In genomic region chr13:55329109-55329682, GRCm38 (mm10) we compare ENCODE assay signal across 8 mouse cellular contexts. TPM values are rescaled to one million over a fixed set of nuclear protein-coding genes. Genes with fewer than 3 reads are reported as not detected.
DNase-seq lines count a peak whose midpoint lies in the region; ATAC-seq and TF ChIP-seq lines count a peak whose summit lies in the region.

No protein-coding gene starts in this region.

- H3K4me1 ChIP-seq in kidney, embryonic 14.5 days (ENCODE audit: control insufficient read depth, insufficient read depth, low read length): peaks cover 20% of the 10 kb centered on the region
- peaks cover 0 to 30% of the 10 kb centered on the region in 2 experiments; a peak in 3 of 4 replicates for H3K4me1 ChIP-seq in ES-E14 (ENCODE audit: control insufficient read depth in 2 of 2, insufficient read depth in 2 of 2, low read length in 2 of 2, poor library complexity in 1 of 2)
- H3K4me1 ChIP-seq in embryonic facial prominence, embryonic 10.5 days: peaks cover 45% of the 10 kb centered on the region
- peaks cover 34% of the 10 kb centered on the region for H3K4me1 ChIP-seq in hindbrain, embryonic 12.5 days
- peaks cover 10% of the 10 kb centered on the region; the same call in 1 of the 2 replicates for H3K4me1 ChIP-seq in stomach, postnatal 0 days (replicated peaks; ENCODE audit: control insufficient read depth, insufficient read depth)

- DNase-seq in kidney, postnatal 14 days: no peak
- no peak for DNase-seq in ES-E14 (ENCODE audit: low read depth, low spot score)
- DNase-seq in embryonic facial prominence, embryonic 10.5 days (ENCODE audit: low spot score): no peak
- DNase-seq in lung, postnatal 4 days: peak; percentile 35 to 65
- DNase-seq in stomach, postnatal 0 days (ENCODE audit: low spot score): no peak
- DNase-seq in thymus, postnatal 36 days: no peak

- H3K27ac ChIP-seq in kidney, embryonic 14.5 days (ENCODE audit: low read depth, low read length): peak overlapping the region; percentile 90
- no peak overlapping the region for H3K27ac ChIP-seq in ES-E14 (ENCODE audit: insufficient read depth, low read depth, low read length, poor library complexity, severe bottlenecking)
- H3K27ac ChIP-seq in embryonic facial prominence, embryonic 10.5 days (replicated peaks): peak overlapping the region; percentile 95
- peak overlapping the region; percentile 89 for H3K27ac ChIP-seq in hindbrain, embryonic 12.5 days
- peak overlapping the region; percentile 35; the same call in 1 of the 2 replicates for H3K27ac ChIP-seq in stomach, postnatal 0 days (replicated peaks)

- no peak for TF ChIP-seq CTCF in stomach, postnatal 0 days (IDR thresholded peaks at IDR 0.05; ENCODE audit: low read depth)

- in situ Hi-C loops in ES-E14 (cut with MboI; ENCODE audit: low sequenced_read_pairs in 2 of 2, unreplicated experiment in 2 of 2): no loop called here

- no peaks in the 10 kb centered on the region for H3K9me3 ChIP-seq in kidney, embryonic 14.5 days (ENCODE audit: control insufficient read depth, low read length)
- H3K9me3 ChIP-seq in ES-E14 (ENCODE audit: control insufficient read depth, insufficient read depth, low read depth, low read length): no peaks in the 10 kb centered on the region
- no peaks in the 10 kb centered on the region for H3K9me3 ChIP-seq in embryonic facial prominence, embryonic 10.5 days
- no peaks in the 10 kb centered on the region for H3K9me3 ChIP-seq in hindbrain, embryonic 12.5 days (replicated peaks)
- no peaks in the 10 kb centered on the region for H3K9me3 ChIP-seq in stomach, postnatal 0 days (ENCODE audit: control insufficient read depth, low read length)

- peak overlapping the region; percentile 52 for H3K4me3 ChIP-seq in kidney, embryonic 14.5 days (ENCODE audit: low read length)
- peak overlapping the region; percentile 86 to 93 for H3K4me3 ChIP-seq in ES-E14 (ENCODE audit: insufficient read depth in 1 of 2, low read depth in 1 of 2, low read length in 2 of 2, poor library complexity in 1 of 2, severe bottlenecking in 1 of 2)
- H3K4me3 ChIP-seq in embryonic facial prominence, embryonic 10.5 days: peak overlapping the region; percentile 74
- H3K4me3 ChIP-seq in hindbrain, embryonic 12.5 days: peak overlapping the region; percentile 74
- peak overlapping the region; percentile 63 for H3K4me3 ChIP-seq in stomach, postnatal 0 days (ENCODE audit: low read depth, low read length)

- no peak for TF ChIP-seq EP300 in stomach, postnatal 0 days (optimal IDR thresholded peaks at IDR 0.05)

- H3K27me3 ChIP-seq in kidney, embryonic 14.5 days (ENCODE audit: control insufficient read depth, insufficient read depth, low read length): no peaks in the 10 kb centered on the region
- H3K27me3 ChIP-seq in embryonic facial prominence, embryonic 10.5 days (replicated peaks; ENCODE audit: low read depth, poor library complexity, severe bottlenecking): peaks cover 10% of the 10 kb centered on the region; the same call in 1 of the 2 replicates
- H3K27me3 ChIP-seq in hindbrain, embryonic 12.5 days: no peaks in the 10 kb centered on the region
- H3K27me3 ChIP-seq in stomach, postnatal 0 days (ENCODE audit: control insufficient read depth, insufficient read depth, low read length): no peaks in the 10 kb centered on the region

- H3K9ac ChIP-seq in kidney, embryonic 14.5 days (ENCODE audit: low read depth, low read length): peak overlapping the region; percentile 58
- H3K9ac ChIP-seq in ES-E14 (ENCODE audit: insufficient read depth, low read depth, low read length, poor library complexity, severe bottlenecking): peak overlapping the region; percentile 58; the same call in 1 of the 2 replicates
- H3K9ac ChIP-seq in hindbrain, embryonic 12.5 days: peak overlapping the region; percentile 74
- peak overlapping the region; percentile 65 for H3K9ac ChIP-seq in stomach, postnatal 0 days (ENCODE audit: low read length)

- WGBS in kidney, embryonic 14.5 days: under 1% methylated on average over 28 of the region's 29 CpGs
- under 1% methylated on average over 29 of the region's 29 CpGs for WGBS in embryonic facial prominence, embryonic 10.5 days
- under 1% methylated on average over 28 of the region's 29 CpGs for WGBS in hindbrain, embryonic 12.5 days
- WGBS in stomach, postnatal 0 days: under 1% methylated on average over 27 of the region's 29 CpGs

- peaks cover 18% of the 10 kb centered on the region for H3K36me3 ChIP-seq in kidney, embryonic 14.5 days (ENCODE audit: control insufficient read depth, insufficient read depth, low read length)
- peaks cover 10% of the 10 kb centered on the region for H3K36me3 ChIP-seq in ES-E14 (ENCODE audit: control insufficient read depth, insufficient read depth, low read length, poor library complexity, severe bottlenecking)
- H3K36me3 ChIP-seq in embryonic facial prominence, embryonic 10.5 days (replicated peaks): peaks cover 31% of the 10 kb centered on the region
- peaks cover 18% of the 10 kb centered on the region for H3K36me3 ChIP-seq in hindbrain, embryonic 12.5 days
- peaks cover 10% of the 10 kb centered on the region for H3K36me3 ChIP-seq in stomach, postnatal 0 days (ENCODE audit: control insufficient read depth, insufficient read depth, low read length)

- H3K4me2 ChIP-seq in kidney, embryonic 14.5 days (replicated peaks; ENCODE audit: low read depth, low read length): peak overlapping the region; percentile 95
- peak overlapping the region; percentile 92 for H3K4me2 ChIP-seq in hindbrain, embryonic 12.5 days (replicated peaks)
- H3K4me2 ChIP-seq in stomach, postnatal 0 days (replicated peaks; ENCODE audit: low read depth): peak overlapping the region; percentile 92

- peak; percentile 20; the same call in 1 of the 2 replicates for ATAC-seq in kidney, embryonic 14.5 days (ENCODE audit: low FRiP score, low TSS enrichment)
- ATAC-seq in hindbrain, embryonic 12.5 days (ENCODE audit: low FRiP score): peak; percentile 35
- no peak; the same call in 1 of the 2 replicates for ATAC-seq in stomach, postnatal 0 days (ENCODE audit: low FRiP score, low TSS enrichment)

TF ChIP-seq in ES-E14, 5 proteins besides CTCF, POLR2A, EP300 and RAD21:
- TF ChIP-seq ZC3H11A (IDR thresholded peaks at IDR 0.05; ENCODE audit: borderline replicate concordance, low read depth, low read length): no peak
- no peak for TF ChIP-seq MAFK (IDR thresholded peaks at IDR 0.05; ENCODE audit: insufficient read depth, low read depth, low read length)
- TF ChIP-seq CHD2 (IDR thresholded peaks at IDR 0.05; ENCODE audit: low read depth, low read length): no peak
- TF ChIP-seq ZNF384 (IDR thresholded peaks at IDR 0.05; ENCODE audit: low read depth, low read length): no peak
- TF ChIP-seq HCFC1 (IDR thresholded peaks at IDR 0.05; ENCODE audit: borderline replicate concordance, insufficient read depth, low read length): no peak

RNA-seq across cellular contexts. Expression of gene Mxd3, which starts 0.4 kb away (rescaled TPM):
- 25.7 and 31.2 TPM in 2 replicates for polyA plus RNA-seq in kidney, embryonic 14.5 days (2014; fragmentation: Nextera tagmentation; extraction: Ambion mirVana)
- 12.5 and 19.8 TPM in 2 replicates for total RNA-seq in ES-E14 (2012; rRNA removed)
- 20.5 and 20.9 TPM in 2 replicates for polyA plus RNA-seq in embryonic facial prominence, embryonic 10.5 days (2016; fragmentation: Nextera tagmentation; extraction: Ambion mirVana)
- polyA plus RNA-seq in hindbrain, embryonic 12.5 days (2016; fragmentation: Nextera tagmentation; extraction: Ambion mirVana): 22.2 and 24.3 TPM in 2 replicates
- 9.7 and 12.4 TPM in 2 replicates for polyA plus RNA-seq in stomach, postnatal 0 days (2015; fragmentation: Nextera tagmentation; extraction: Ambion mirVana)

RNA-seq across cellular contexts. Expression of gene Rab24, which starts 7.5 kb away (rescaled TPM):
- polyA plus RNA-seq in kidney, embryonic 14.5 days (2014; fragmentation: Nextera tagmentation; extraction: Ambion mirVana): 80.1 and 92.5 TPM in 2 replicates
- 67.5 and 79.4 TPM in 2 replicates for total RNA-seq in ES-E14 (2012; rRNA removed)
- polyA plus RNA-seq in embryonic facial prominence, embryonic 10.5 days (2016; fragmentation: Nextera tagmentation; extraction: Ambion mirVana): 70.4 and 73.3 TPM in 2 replicates
- 101 and 105 TPM in 2 replicates for polyA plus RNA-seq in hindbrain, embryonic 12.5 days (2016; fragmentation: Nextera tagmentation; extraction: Ambion mirVana)
- 79.7 and 85.3 TPM in 2 replicates for polyA plus RNA-seq in stomach, postnatal 0 days (2015; fragmentation: Nextera tagmentation; extraction: Ambion mirVana)

RNA-seq across cellular contexts. Expression of gene Prelid1, which starts 8.9 kb away (rescaled TPM):
- 482 and 508 TPM in 2 replicates for polyA plus RNA-seq in kidney, embryonic 14.5 days (2014; fragmentation: Nextera tagmentation; extraction: Ambion mirVana)
- total RNA-seq in ES-E14 (2012; rRNA removed): 198 and 217 TPM in 2 replicates
- polyA plus RNA-seq in embryonic facial prominence, embryonic 10.5 days (2016; fragmentation: Nextera tagmentation; extraction: Ambion mirVana): 460 and 481 TPM in 2 replicates
- 310 and 344 TPM in 2 replicates for polyA plus RNA-seq in hindbrain, embryonic 12.5 days (2016; fragmentation: Nextera tagmentation; extraction: Ambion mirVana)
- 350 and 354 TPM in 2 replicates for polyA plus RNA-seq in stomach, postnatal 0 days (2015; fragmentation: Nextera tagmentation; extraction: Ambion mirVana)

RNA-seq across cellular contexts. Expression of gene Lman2, which starts 33.4 kb away (rescaled TPM):
- polyA plus RNA-seq in kidney, embryonic 14.5 days (2014; fragmentation: Nextera tagmentation; extraction: Ambion mirVana): 75.0 and 108 TPM in 2 replicates
- total RNA-seq in ES-E14 (2012; rRNA removed): 195 and 272 TPM in 2 replicates
- 101 and 110 TPM in 2 replicates for polyA plus RNA-seq in embryonic facial prominence, embryonic 10.5 days (2016; fragmentation: Nextera tagmentation; extraction: Ambion mirVana)
- polyA plus RNA-seq in hindbrain, embryonic 12.5 days (2016; fragmentation: Nextera tagmentation; extraction: Ambion mirVana): 88.1 and 92.8 TPM in 2 replicates
- 73.7 and 76.5 TPM in 2 replicates for polyA plus RNA-seq in stomach, postnatal 0 days (2015; fragmentation: Nextera tagmentation; extraction: Ambion mirVana)

RNA-seq across cellular contexts. Expression of gene Rgs14, which starts 40.3 kb away (rescaled TPM):
- polyA plus RNA-seq in kidney, embryonic 14.5 days (2014; fragmentation: Nextera tagmentation; extraction: Ambion mirVana): 0.86 and 0.92 TPM in 2 replicates
- 0.62 and 1.4 TPM in 2 replicates for total RNA-seq in ES-E14 (2012; rRNA removed)
- 0.54 and 0.97 TPM in 2 replicates for polyA plus RNA-seq in embryonic facial prominence, embryonic 10.5 days (2016; fragmentation: Nextera tagmentation; extraction: Ambion mirVana)
- 0.35 and 0.78 TPM in 2 replicates for polyA plus RNA-seq in hindbrain, embryonic 12.5 days (2016; fragmentation: Nextera tagmentation; extraction: Ambion mirVana)
- 0.51 and 0.73 TPM in 2 replicates for polyA plus RNA-seq in stomach, postnatal 0 days (2015; fragmentation: Nextera tagmentation; extraction: Ambion mirVana)

Comparison
In these comparisons a context has a peak if more than half of its experiments do, and no peak if none do; other contexts are left out.
1. DNase-seq: peak in lung, postnatal 4 days (2 of 2); none in kidney, postnatal 14 days (single experiment), ES-E14 (single experiment), embryonic facial prominence, embryonic 10.5 days (single experiment), stomach, postnatal 0 days (single experiment) and thymus, postnatal 36 days (0 of 2).
2. Peak in every context shown above with its lines, with median percentiles within 50 percentile points of each other: H3K4me2 ChIP-seq, H3K4me3 ChIP-seq and H3K9ac ChIP-seq.